Mouse (Mus musculus) embryonic facial prominence, embryonic 13.5 days (tissue): Measurements from ENCODE around the gene Trabd2b. TPM values are rescaled to one million over a fixed set of nuclear protein-coding genes. Genes with fewer than 3 reads are reported as not detected.

ENCODE experiments used
- ATAC-seq: fragments of 200-750 bp; cut with Nextera tagmentation; 2 replicates; pipeline ENCODE4 v1.8.0; 2017; ENCODE audit warnings: low read depth; ENCODE audit not compliant: insufficient number of reproducible peaks, insufficient read depth, low FRiP score, low TSS enrichment
- H3K27ac ChIP-seq: fragments of 300-500 bp; sonication (generic); 2 replicates; pipeline ENCODE4 v1.5.1; 2015; ENCODE audit warnings: moderate library complexity, mild to moderate bottlenecking, inconsistent platforms
- H3K27me3 ChIP-seq: fragments of 300-500 bp; sonication (generic); 2 replicates; pipeline ENCODE4 v1.6.1; 2015; ENCODE audit warnings: mild to moderate bottlenecking, inconsistent platforms
- H3K36me3 ChIP-seq: fragments of 300-500 bp; sonication (generic); 2 replicates; pipeline ENCODE4 v1.6.1; 2015; ENCODE audit warnings: mild to moderate bottlenecking, inconsistent platforms
- H3K4me1 ChIP-seq: fragments of 300-500 bp; sonication (generic); 2 replicates; pipeline ENCODE4 v1.6.1; 2015; ENCODE audit warnings: inconsistent platforms
- H3K4me2 ChIP-seq: fragments of 300-500 bp; sonication (generic); 2 replicates; pipeline ENCODE4 v1.6.1; 2015; ENCODE audit warnings: moderate library complexity, mild to moderate bottlenecking, inconsistent platforms
- H3K4me3 ChIP-seq: fragments of 300-500 bp; sonication (generic); 2 replicates; pipeline ENCODE4 v1.5.1; 2015; ENCODE audit warnings: mild to moderate bottlenecking, inconsistent platforms
- H3K9ac ChIP-seq: fragments of 300-500 bp; sonication (generic); 2 replicates; pipeline ENCODE4 v1.6.1; 2015; ENCODE audit warnings: mild to moderate bottlenecking, inconsistent platforms
- H3K9me3 ChIP-seq: fragments of 300-500 bp; sonication (generic); 2 replicates; pipeline ENCODE4 v1.6.1; 2016; ENCODE audit warnings: inconsistent platforms
- WGBS: fragments of 180-500 bp; shearing (Covaris S2); methylation state at CpG from one replicate; pipeline ENCODE4 v1.1.7; 2015; ENCODE audit warnings: mixed read lengths; 5-methylcytosine and 5-hydroxymethylcytosine counted together
- polyA plus RNA-seq: library from polyadenylated mRNA; unstranded; fragments of >200 nt; fragmentation: Nextera tagmentation; extraction: Ambion mirVana; gene quantifications from 2 replicates; pipeline ENCODE4 v1.2.1, GENCODE M21; 2015

Gene Trabd2b
- polyA plus RNA-seq, 1 experiment from 2014 or later, result 1.7 TPM

DNA sequence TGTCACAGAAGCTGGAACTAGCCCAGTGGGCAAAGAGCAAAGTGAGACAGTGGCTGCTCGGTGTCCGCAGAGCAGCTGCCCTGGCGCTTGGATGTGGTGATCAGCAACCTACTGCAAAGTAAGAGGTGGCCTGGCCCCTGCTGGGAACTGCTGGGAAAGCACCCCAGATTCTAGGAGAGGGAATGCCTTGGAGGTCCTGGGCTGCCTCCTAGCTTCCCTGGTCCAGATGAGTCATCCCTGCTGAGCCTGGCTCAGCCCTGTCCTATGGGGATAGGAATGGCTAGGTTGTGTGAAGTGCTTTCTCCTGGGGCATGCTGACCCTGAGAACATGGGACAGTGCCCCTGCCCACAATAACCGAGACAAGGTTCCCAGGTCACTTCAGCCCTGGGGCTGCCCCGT, 65.6 kb downstream of the Trabd2b start:
- Histone ChIP-seq H3K9ac (no peak overlapping the region), H3K4me1 (peaks cover 54% of the 10 kb centered on the region), H3K9me3 (no peaks in the 10 kb centered on the region), H3K27me3 (peaks cover 60% of the 10 kb centered on the region), H3K4me2 (peak overlapping the region; percentile 9; the same call in 1 of the 2 replicates), H3K27ac (peak overlapping the region; percentile 17; the same call in 1 of the 2 replicates), H3K4me3 (no peak overlapping the region), H3K36me3 (no peaks in the 10 kb centered on the region)
- peak; percentile 61 for ATAC-seq
- WGBS, result 54% methylated on average over 5 of the region's 5 CpGs

DNA sequence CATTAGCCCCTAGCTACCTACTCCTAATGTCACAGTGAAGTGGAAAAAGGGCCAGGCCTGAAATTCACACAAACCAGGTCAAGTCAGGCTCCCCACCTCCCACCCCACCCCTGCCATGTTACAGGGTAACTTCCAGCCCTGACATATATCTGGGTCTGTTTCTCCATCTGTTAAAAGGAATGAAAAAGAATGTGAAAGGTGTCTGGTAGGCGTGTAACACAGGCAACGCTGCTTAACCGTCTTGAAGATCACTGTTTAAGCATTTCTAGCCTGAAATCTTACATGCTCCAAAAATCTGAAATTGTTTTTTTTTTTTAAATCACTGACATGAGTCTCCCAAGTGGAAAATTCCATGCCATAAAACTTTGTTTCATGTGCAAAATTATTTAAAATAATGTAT, 69.8 kb downstream of the Trabd2b start:
- H3K27me3 ChIP-seq, result peaks cover 65% of the 10 kb centered on the region
- no peak overlapping the region for H3K4me3 ChIP-seq
- no peak for ATAC-seq
- H3K36me3 ChIP-seq, result no peaks in the 10 kb centered on the region
- peaks cover 37% of the 10 kb centered on the region for H3K4me1 ChIP-seq
- no peak overlapping the region for H3K4me2 ChIP-seq
- no peak overlapping the region for H3K27ac ChIP-seq
- no peak overlapping the region for H3K9ac ChIP-seq
- WGBS, result 64% methylated on average over 3 of the region's 3 CpGs
- H3K9me3 ChIP-seq, result no peaks in the 10 kb centered on the region

- no peaks in the 10 kb centered on the region for H3K36me3 ChIP-seq
- ATAC-seq, result 0 out of 2 replicates have a peak, but pooled peaks have one; percentile 29
- no peak overlapping the region for H3K9ac ChIP-seq
- H3K4me3 ChIP-seq, result no peak overlapping the region
- H3K4me1 ChIP-seq, result peaks cover 31% of the 10 kb centered on the region
- no peak overlapping the region for H3K27ac ChIP-seq
- WGBS, result 26% methylated on average over 11 of the region's 11 CpGs
- no peaks in the 10 kb centered on the region for H3K9me3 ChIP-seq
- H3K27me3 ChIP-seq, result peaks cover 61% of the 10 kb centered on the region
- H3K4me2 ChIP-seq, result no peak overlapping the region; the same call in 1 of the 2 replicates
Observed at GRCm38 (mm10) chr4:114477082-114477771, 70.7 kb downstream of the Trabd2b start.

GRCm38 (mm10) chr4:114481518-114481917, 75.0 kb downstream of the Trabd2b start:
- peaks cover 16% of the 10 kb centered on the region for H3K4me1 ChIP-seq
- peaks cover 59% of the 10 kb centered on the region for H3K27me3 ChIP-seq
- no peaks in the 10 kb centered on the region for H3K9me3 ChIP-seq
- no peaks in the 10 kb centered on the region for H3K36me3 ChIP-seq
- H3K4me3 ChIP-seq, result no peak overlapping the region
- H3K9ac ChIP-seq, result no peak overlapping the region
- WGBS, result 36% methylated on average over 5 of the region's 5 CpGs
- no peak overlapping the region for H3K4me2 ChIP-seq
- no peak for ATAC-seq
- H3K27ac ChIP-seq, result no peak overlapping the region

GRCm38 (mm10) chr4:114484173-114484572, 77.6 kb downstream of the Trabd2b start:
- Histone ChIP-seq H3K4me3 (no peak overlapping the region), H3K9me3 (no peaks in the 10 kb centered on the region), H3K4me1 (peaks cover 10% of the 10 kb centered on the region; the same call in 1 of the 2 replicates), H3K9ac (no peak overlapping the region), H3K4me2 (no peak overlapping the region), H3K27ac (no peak overlapping the region), H3K36me3 (no peaks in the 10 kb centered on the region), H3K27me3 (peaks cover 46% of the 10 kb centered on the region)
- 83% methylated on average over 2 of the region's 2 CpGs for WGBS
- ATAC-seq, result no peak

GRCm38 (mm10) chr4:114485996-114486395, 79.5 kb downstream of the Trabd2b start:
- peaks cover 28% of the 10 kb centered on the region for H3K27me3 ChIP-seq
- WGBS, result 73% methylated on average over 5 of the region's 5 CpGs

GRCm38 (mm10) chr4:114486885-114487531, 80.5 kb downstream of the Trabd2b start:
- peaks cover 22% of the 10 kb centered on the region for H3K27me3 ChIP-seq
- H3K4me1 ChIP-seq, result peaks cover 6% of the 10 kb centered on the region; the same call in 1 of the 2 replicates
- ATAC-seq, result no peak

More at GRCm38 (mm10) chr4:114485996-114486395, 79.5 kb downstream of the Trabd2b start:
- ATAC-seq, result no peak
- Histone ChIP-seq H3K4me2 (no peak overlapping the region), H3K9me3 (no peaks in the 10 kb centered on the region), H3K36me3 (no peaks in the 10 kb centered on the region), H3K27ac (no peak overlapping the region), H3K4me3 (no peak overlapping the region), H3K9ac (no peak overlapping the region), H3K4me1 (peaks cover 10% of the 10 kb centered on the region; the same call in 1 of the 2 replicates)

DNA sequence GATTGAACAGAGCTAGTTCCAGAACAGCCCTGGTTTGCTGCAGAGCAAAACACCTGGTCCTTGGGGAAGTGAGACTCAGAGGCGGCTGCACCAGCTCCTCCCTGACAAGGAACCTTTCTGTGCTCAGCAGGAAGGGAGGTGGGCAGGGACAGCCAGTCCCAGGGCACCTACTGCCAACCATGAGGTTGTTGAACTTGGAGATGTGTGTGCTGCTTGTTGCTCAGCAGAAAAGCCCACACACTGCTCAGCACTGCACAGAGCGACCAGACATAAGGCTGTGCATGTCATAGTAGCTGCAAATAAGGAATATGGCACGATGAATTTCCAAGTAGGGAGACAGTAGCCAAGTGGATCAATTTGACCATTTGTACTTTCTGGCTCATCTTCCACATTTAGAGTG, 81.2 kb downstream of the Trabd2b start:
- Histone ChIP-seq H3K4me2 (no peak overlapping the region), H3K4me1 (peaks cover 6% of the 10 kb centered on the region; the same call in 1 of the 2 replicates), H3K9me3 (no peaks in the 10 kb centered on the region), H3K36me3 (no peaks in the 10 kb centered on the region), H3K27me3 (peaks cover 20% of the 10 kb centered on the region), H3K9ac (no peak overlapping the region), H3K4me3 (no peak overlapping the region), H3K27ac (no peak overlapping the region)
- WGBS, result 71% methylated on average over 3 of the region's 3 CpGs
- no peak for ATAC-seq

More at GRCm38 (mm10) chr4:114486885-114487531, 80.5 kb downstream of the Trabd2b start:
- WGBS, result 56% methylated on average over 2 of the region's 2 CpGs
- Histone ChIP-seq H3K9ac (no peak overlapping the region), H3K27ac (no peak overlapping the region), H3K9me3 (no peaks in the 10 kb centered on the region), H3K4me2 (no peak overlapping the region), H3K36me3 (no peaks in the 10 kb centered on the region), H3K4me3 (no peak overlapping the region)

DNA sequence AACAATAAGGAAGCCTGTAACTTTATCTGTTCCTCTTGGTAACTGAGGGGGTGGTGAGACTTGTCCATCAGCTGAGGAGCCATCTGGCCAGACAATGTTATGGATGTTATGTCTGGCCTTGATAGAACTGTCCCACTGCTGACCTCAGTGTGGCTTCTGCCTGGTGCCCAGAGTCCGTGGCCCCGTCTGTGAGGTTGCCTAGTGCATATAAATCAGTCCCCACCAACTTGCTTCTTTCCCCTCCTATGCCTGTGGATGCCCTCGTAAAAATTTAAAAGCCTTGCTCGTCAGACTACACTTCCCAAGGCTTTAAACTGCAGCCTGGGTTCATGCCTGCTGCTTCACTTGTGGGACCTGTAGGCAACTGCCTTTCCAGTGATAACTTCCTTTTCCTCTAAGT, 85.6 kb downstream of the Trabd2b start:
- WGBS, result 78% methylated on average over 4 of the region's 4 CpGs
- H3K36me3 ChIP-seq, result no peaks in the 10 kb centered on the region
- no peak overlapping the region for H3K27ac ChIP-seq
- H3K4me3 ChIP-seq, result no peak overlapping the region
- no peaks in the 10 kb centered on the region for H3K9me3 ChIP-seq
- no peak for ATAC-seq
- peaks cover 6% of the 10 kb centered on the region for H3K27me3 ChIP-seq
- no peak overlapping the region for H3K4me2 ChIP-seq
- H3K9ac ChIP-seq, result no peak overlapping the region
- H3K4me1 ChIP-seq, result 0 out of 2 replicates have a peak, but pooled peaks cover 8% of the 10 kb centered on the region

DNA sequence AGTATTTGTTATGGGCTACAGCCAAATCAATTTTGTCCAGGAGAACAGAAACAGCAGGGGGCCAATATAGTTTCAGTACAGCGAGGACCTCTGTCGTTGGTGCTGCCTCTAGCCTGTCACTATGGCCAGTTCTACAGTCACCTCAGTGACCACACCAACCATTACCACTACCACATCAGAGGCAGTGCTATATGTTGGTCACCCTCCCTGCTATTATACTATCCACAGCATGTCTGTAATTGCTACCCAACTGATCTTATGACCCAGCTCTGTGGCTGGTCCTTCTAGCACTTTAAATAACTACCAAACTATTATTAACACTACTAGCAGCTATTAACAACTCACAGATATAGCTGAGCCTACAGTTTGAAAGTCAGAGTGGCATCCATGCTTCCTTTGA, 87.5 kb downstream of the Trabd2b start:
- H3K4me2 ChIP-seq, result no peak overlapping the region
- H3K9ac ChIP-seq, result no peak overlapping the region
- H3K27me3 ChIP-seq, result no peaks in the 10 kb centered on the region; the same call in 1 of the 2 replicates
- 0 out of 2 replicates have a peak, but pooled peaks cover 7% of the 10 kb centered on the region for H3K4me1 ChIP-seq
- no peaks in the 10 kb centered on the region for H3K36me3 ChIP-seq
- ATAC-seq, result no peak
- H3K9me3 ChIP-seq, result peaks cover 4% of the 10 kb centered on the region; the same call in 1 of the 2 replicates
- 72% methylated on average over 2 of the region's 2 CpGs for WGBS
- no peak overlapping the region for H3K27ac ChIP-seq
- no peak overlapping the region for H3K4me3 ChIP-seq

- WGBS, result 63% methylated on average over 4 of the region's 4 CpGs
- H3K9ac ChIP-seq, result no peak overlapping the region
- 0 out of 2 replicates have a peak, but pooled peaks cover 7% of the 10 kb centered on the region for H3K4me1 ChIP-seq
- H3K27ac ChIP-seq, result no peak overlapping the region
- peaks cover 4% of the 10 kb centered on the region; the same call in 1 of the 2 replicates for H3K9me3 ChIP-seq
- H3K4me2 ChIP-seq, result no peak overlapping the region
- no peaks in the 10 kb centered on the region; the same call in 1 of the 2 replicates for H3K27me3 ChIP-seq
- no peak overlapping the region for H3K4me3 ChIP-seq
- H3K36me3 ChIP-seq, result no peaks in the 10 kb centered on the region
- peak; percentile 15; the same call in 1 of the 2 replicates for ATAC-seq
Observed at GRCm38 (mm10) chr4:114495688-114496426, 89.3 kb downstream of the Trabd2b start.
